Mouse (Mus musculus): ENCODE measurements at regions not wholly inside any gene's neighbourhood (a gene's known extent, or its start where the extent isn't known, plus 50 kb on each side); places are given as distances from the start of the nearest gene placed in this dataset.

GRCm38 (mm10) chr8:90708524-90708923 lies 108.7 kb downstream of the Gm19935 start:
- no peaks in the 10 kb centered on the region for H3K79me2 ChIP-seq (ENCODE audit: control insufficient read depth, insufficient read depth, low read length, poor library complexity)
- peak; percentile 22 for DNase-seq (ENCODE audit: low read depth, low spot score)

GRCm38 (mm10) chr8:90692516-90692915 lies 124.7 kb downstream of the Gm19935 start:
- no peak overlapping the region for H3K9ac ChIP-seq (ENCODE audit: control insufficient read depth, low read depth, low read length, poor library complexity, severe bottlenecking)
- H3K27me3 ChIP-seq (ENCODE audit: control insufficient read depth in 1 of 2, insufficient read depth in 2 of 2, low read length in 2 of 2): no peaks in the 10 kb centered on the region
- H3K9me3 ChIP-seq (replicated peaks; ENCODE audit: insufficient read depth, low read length): no peaks in the 10 kb centered on the region
- H3K4me1 ChIP-seq (ENCODE audit: control insufficient read depth in 1 of 2, insufficient read depth in 2 of 2, low read length in 2 of 2): no peaks in the 10 kb centered on the region
- TF ChIP-seq E2F4 (IDR thresholded peaks at IDR 0.05; ENCODE audit: borderline replicate concordance, low read depth, low read length): no peak
- TF ChIP-seq USF2 (IDR thresholded peaks at IDR 0.05; ENCODE audit: borderline replicate concordance in 1 of 2, insufficient read depth in 1 of 2, low read depth in 1 of 2, low read length in 2 of 2): no peak
- no peak for TF ChIP-seq TCF12 (IDR thresholded peaks at IDR 0.05; ENCODE audit: low read depth, low read length)
- no peak for TF ChIP-seq MAZ (IDR thresholded peaks at IDR 0.05; ENCODE audit: low read depth, low read length)
- no peak for TF ChIP-seq SIN3A (IDR thresholded peaks at IDR 0.05; ENCODE audit: low read length)
- TF ChIP-seq CHD2 (IDR thresholded peaks at IDR 0.05; ENCODE audit: low read length): no peak
- TF ChIP-seq ETS1 (IDR thresholded peaks at IDR 0.05; ENCODE audit: low read depth, low read length): no peak
- no peak for TF ChIP-seq GABPA (IDR thresholded peaks at IDR 0.05; ENCODE audit: low read depth, low read length)
- H3K36me3 ChIP-seq (ENCODE audit: control insufficient read depth in 1 of 2, insufficient read depth in 2 of 2, low read length in 2 of 2): no peaks in the 10 kb centered on the region
- no peak for DNase-seq (ENCODE audit: low read depth, low spot score)
- H3K27ac ChIP-seq (ENCODE audit: control insufficient read depth, low read depth, low read length): no peak overlapping the region
- no peak overlapping the region for H3K4me3 ChIP-seq (ENCODE audit: control insufficient read depth in 1 of 2, insufficient read depth in 1 of 2, low read depth in 2 of 2, low read length in 2 of 2)
- no peaks in the 10 kb centered on the region for H3K79me2 ChIP-seq (ENCODE audit: control insufficient read depth, insufficient read depth, low read length, poor library complexity)

More at GRCm38 (mm10) chr8:90708524-90708923, 108.7 kb downstream of the Gm19935 start:
- Histone ChIP-seq H3K4me3 (ENCODE audit: control insufficient read depth in 1 of 2, insufficient read depth in 1 of 2, low read depth in 2 of 2, low read length in 2 of 2) (no peak overlapping the region), H3K9me3 (replicated peaks; ENCODE audit: insufficient read depth, low read length) (no peaks in the 10 kb centered on the region), H3K36me3 (ENCODE audit: control insufficient read depth in 1 of 2, insufficient read depth in 2 of 2, low read length in 2 of 2) (no peaks in the 10 kb centered on the region), H3K27ac (ENCODE audit: control insufficient read depth, low read depth, low read length) (no peak overlapping the region), H3K4me1 (ENCODE audit: control insufficient read depth in 1 of 2, insufficient read depth in 2 of 2, low read length in 2 of 2) (no peaks in the 10 kb centered on the region), H3K27me3 (ENCODE audit: control insufficient read depth in 1 of 2, insufficient read depth in 2 of 2, low read length in 2 of 2) (no peaks in the 10 kb centered on the region), H3K9ac (ENCODE audit: control insufficient read depth, low read depth, low read length, poor library complexity, severe bottlenecking) (no peak overlapping the region)
- TF ChIP-seq SIN3A (IDR thresholded peaks at IDR 0.05; ENCODE audit: low read length) (no peak), UBTF (IDR thresholded peaks at IDR 0.05; ENCODE audit: borderline replicate concordance, insufficient read depth, low read depth, low read length) (no peak), CTCF (IDR thresholded peaks at IDR 0.05 in 2 of 3, conservative IDR thresholded peaks at IDR 0.05 in 1 of 3; ENCODE audit: control insufficient read depth in 1 of 3, insufficient read depth in 1 of 3, low read depth in 2 of 3, low read length in 3 of 3, poor library complexity in 1 of 3, severe bottlenecking in 1 of 3) (peak; percentile 43 to 64 (median 49)), EP300 (IDR thresholded peaks at IDR 0.05; ENCODE audit: low read depth in 1 of 2, low read length in 2 of 2) (no peak), SMC3 (IDR thresholded peaks at IDR 0.05; ENCODE audit: low read depth, low read length) (peak; percentile 41), RAD21 (IDR thresholded peaks at IDR 0.05; ENCODE audit: low read depth, low read length) (peak; percentile 45), POLR2AphosphoS5 (IDR thresholded peaks at IDR 0.05; ENCODE audit: borderline replicate concordance, low read depth, low read length) (no peak)

- no peak overlapping the region for H3K27ac ChIP-seq (ENCODE audit: control insufficient read depth, low read depth, low read length)
- TF ChIP-seq RAD21 (IDR thresholded peaks at IDR 0.05; ENCODE audit: low read depth, low read length): no peak
- TF ChIP-seq TAL1 (IDR thresholded peaks at IDR 0.05; ENCODE audit: low read length): no peak
- no peak for TF ChIP-seq POLR2AphosphoS2 (IDR thresholded peaks at IDR 0.05; ENCODE audit: low read length)
- TF ChIP-seq GABPA (IDR thresholded peaks at IDR 0.05; ENCODE audit: low read depth, low read length): no peak
- TF ChIP-seq ZKSCAN1 (IDR thresholded peaks at IDR 0.05; ENCODE audit: low read depth, low read length): no peak
- no peak for TF ChIP-seq GATA1 (IDR thresholded peaks at IDR 0.05; ENCODE audit: low read depth, low read length)
- TF ChIP-seq ZMIZ1 (IDR thresholded peaks at IDR 0.05; ENCODE audit: low read depth, low read length): no peak
- no peak for TF ChIP-seq NRF1 (IDR thresholded peaks at IDR 0.05; ENCODE audit: insufficient read depth, low read depth, low read length, poor library complexity, severe bottlenecking)
- no peak for TF ChIP-seq ELF1 (IDR thresholded peaks at IDR 0.05; ENCODE audit: low read depth, low read length)
- no peak for TF ChIP-seq CHD2 (IDR thresholded peaks at IDR 0.05; ENCODE audit: low read length)
- no peak for TF ChIP-seq POLR2AphosphoS5 (IDR thresholded peaks at IDR 0.05; ENCODE audit: borderline replicate concordance, low read depth, low read length)
- TF ChIP-seq UBTF (IDR thresholded peaks at IDR 0.05; ENCODE audit: borderline replicate concordance, insufficient read depth, low read depth, low read length): no peak
- TF ChIP-seq MAFK (IDR thresholded peaks at IDR 0.05; ENCODE audit: borderline replicate concordance, low read depth, low read length): no peak
- TF ChIP-seq ETS1 (IDR thresholded peaks at IDR 0.05; ENCODE audit: low read depth, low read length): no peak
- no peak for TF ChIP-seq MEF2A (IDR thresholded peaks at IDR 0.05; ENCODE audit: extremely low read depth, insufficient replicate concordance, low read depth, low read length, poor library complexity, severe bottlenecking)
- TF ChIP-seq NELFE (IDR thresholded peaks at IDR 0.05; ENCODE audit: low read depth, low read length): no peak
- no peak for TF ChIP-seq RCOR1 (IDR thresholded peaks at IDR 0.05; ENCODE audit: low read depth, low read length)
These were observed 132.1 kb downstream of the Gm19935 start for GRCm38 (mm10) chr8:90685076-90685475.

More at GRCm38 (mm10) chr8:90685076-90685475, 132.1 kb downstream of the Gm19935 start:
- no peaks in the 10 kb centered on the region for H3K27me3 ChIP-seq (ENCODE audit: control insufficient read depth in 1 of 2, insufficient read depth in 2 of 2, low read length in 2 of 2)
- no peaks in the 10 kb centered on the region for H3K4me1 ChIP-seq (ENCODE audit: control insufficient read depth in 1 of 2, insufficient read depth in 2 of 2, low read length in 2 of 2)
- no peaks in the 10 kb centered on the region for H3K9me3 ChIP-seq (replicated peaks; ENCODE audit: insufficient read depth, low read length)
- DNase-seq (ENCODE audit: low read depth, low spot score): no peak
- no peaks in the 10 kb centered on the region for H3K79me2 ChIP-seq (ENCODE audit: control insufficient read depth, insufficient read depth, low read length, poor library complexity)
- H3K9ac ChIP-seq (ENCODE audit: control insufficient read depth, low read depth, low read length, poor library complexity, severe bottlenecking): no peak overlapping the region
- H3K36me3 ChIP-seq (ENCODE audit: control insufficient read depth in 1 of 2, insufficient read depth in 2 of 2, low read length in 2 of 2): no peaks in the 10 kb centered on the region
- no peak overlapping the region for H3K4me3 ChIP-seq (ENCODE audit: control insufficient read depth in 1 of 2, insufficient read depth in 1 of 2, low read depth in 2 of 2, low read length in 2 of 2)
